In the genomic region with DNA sequence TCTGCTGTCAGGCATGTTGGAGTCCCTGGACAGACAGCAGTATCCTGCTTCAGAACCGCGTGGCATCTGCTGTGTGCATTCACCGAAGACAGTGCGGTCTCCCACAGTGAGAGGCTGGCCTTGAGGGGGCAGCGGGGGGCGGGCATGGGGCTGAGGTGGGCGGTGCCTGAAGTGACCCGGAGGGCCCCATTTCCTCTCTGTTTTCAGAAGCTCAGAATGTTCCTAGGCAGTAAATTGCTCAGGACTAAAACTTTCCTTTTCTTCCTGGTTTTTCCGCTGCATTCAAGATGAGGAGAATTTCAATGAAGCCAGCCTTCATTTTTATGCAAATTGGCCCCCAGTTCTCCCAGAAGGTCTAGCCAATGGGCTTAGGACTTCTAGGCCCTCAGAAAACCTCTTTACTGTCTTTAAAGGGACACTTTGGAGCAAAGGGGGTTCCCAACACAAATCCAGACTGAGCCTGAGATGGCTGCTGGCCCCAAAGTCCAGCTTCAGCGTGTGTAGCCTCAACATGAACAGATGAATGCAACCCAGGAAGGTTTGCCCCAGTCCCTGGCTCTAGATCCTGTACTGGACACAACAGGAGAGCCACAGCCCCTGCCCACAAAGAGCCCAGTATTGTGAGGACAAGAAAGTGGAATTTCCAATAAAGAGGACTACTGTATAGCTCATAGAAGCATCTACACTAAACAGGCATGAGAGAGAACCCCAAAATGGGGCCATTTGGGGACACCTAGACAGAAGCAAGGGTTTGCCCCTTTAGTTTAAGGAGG, we compare ENCODE assay signal across 8 mouse cellular contexts. TPM values are rescaled to one million over a fixed set of nuclear protein-coding genes. Genes with fewer than 3 reads are reported as not detected.
DNase-seq lines count a peak whose midpoint lies in the region; ATAC-seq and TF ChIP-seq lines count a peak whose summit lies in the region.

A gene (minus strand): TSS at position 266 of the 773 bp plus-strand sequence.

- 15% methylated on average over 10 of the region's 10 CpGs for WGBS in embryonic facial prominence, embryonic 15.5 days
- 4% methylated on average over 10 of the region's 10 CpGs for WGBS in midbrain, embryonic 15.5 days

- no peaks in the 10 kb centered on the region for H3K9me3 ChIP-seq in embryonic facial prominence, embryonic 15.5 days (replicated peaks)
- no peaks in the 10 kb centered on the region for H3K9me3 ChIP-seq in midbrain, embryonic 15.5 days

- no peak within 1 kb of the TSS for H3K9ac ChIP-seq in embryonic facial prominence, embryonic 15.5 days
- H3K9ac ChIP-seq in midbrain, embryonic 15.5 days: no peak within 1 kb of the TSS

- no peaks in the 10 kb centered on the region for H3K27me3 ChIP-seq in embryonic facial prominence, embryonic 15.5 days
- no peaks in the 10 kb centered on the region for H3K27me3 ChIP-seq in midbrain, embryonic 15.5 days (replicated peaks)

- peak; percentile 74 for DNase-seq in ovary, postnatal 36 days (ENCODE audit: low spot score)
- no peak for DNase-seq in ovary, postnatal 10 days (ENCODE audit: low spot score)
- DNase-seq in layer of hippocampus, adult 2 months (ENCODE audit: low spot score in 2 of 2): peak; percentile 36 to 41
- DNase-seq in spleen, postnatal 36 days (ENCODE audit: low spot score in 2 of 2): no peak
- DNase-seq in heart, adult 9 months (ENCODE audit: low spot score in 2 of 2): no peak
- no peak for DNase-seq in urinary bladder, postnatal 14 days (ENCODE audit: low spot score)

- no peak for ATAC-seq in embryonic facial prominence, embryonic 15.5 days (ENCODE audit: insufficient number of reproducible peaks, low FRiP score, low TSS enrichment, low read depth)
- peak; percentile 74 for ATAC-seq in midbrain, embryonic 15.5 days (replicated peaks)

- 0 out of 2 replicates have a peak within 1 kb of the TSS, but pooled peaks have one; percentile 10 for H3K4me2 ChIP-seq in embryonic facial prominence, embryonic 15.5 days (replicated peaks)
- H3K4me2 ChIP-seq in midbrain, embryonic 15.5 days: peak within 1 kb of the TSS; percentile 28

- H3K4me3 ChIP-seq in embryonic facial prominence, embryonic 15.5 days (replicated peaks): no peak within 1 kb of the TSS
- H3K4me3 ChIP-seq in layer of hippocampus, adult 2 months: peak within 1 kb of the TSS; percentile 50
- no peak within 1 kb of the TSS for H3K4me3 ChIP-seq in midbrain, embryonic 15.5 days

- H3K36me3 ChIP-seq in embryonic facial prominence, embryonic 15.5 days: no peaks in the 10 kb centered on the region
- H3K36me3 ChIP-seq in midbrain, embryonic 15.5 days (replicated peaks): no peaks in the 10 kb centered on the region

- TF ChIP-seq CTCF in layer of hippocampus, adult 2 months (conservative IDR thresholded peaks at IDR 0.05): no peak

- H3K27ac ChIP-seq in embryonic facial prominence, embryonic 15.5 days (replicated peaks): no peak within 1 kb of the TSS
- peak within 1 kb of the TSS; percentile 73 for H3K27ac ChIP-seq in layer of hippocampus, adult 2 months
- peak within 1 kb of the TSS; percentile 45; the same call in 1 of the 2 replicates for H3K27ac ChIP-seq in midbrain, embryonic 15.5 days

- peaks cover 9% of the 10 kb centered on the region; the same call in 1 of the 2 replicates for H3K4me1 ChIP-seq in embryonic facial prominence, embryonic 15.5 days
- H3K4me1 ChIP-seq in midbrain, embryonic 15.5 days: peaks cover 8% of the 10 kb centered on the region

RNA-seq across cellular contexts. Expression of the gene that starts here (rescaled TPM):
- polyA plus RNA-seq in embryonic facial prominence, embryonic 15.5 days (2015; fragmentation: Nextera tagmentation; extraction: Ambion mirVana): 9.0 and 11.6 TPM in 2 replicates
- 100 to 1,000 TPM; 106 to 111 TPM for total RNA-seq in layer of hippocampus, adult 2 months (2021)
- 17.9 and 22.6 TPM in 2 replicates for polyA plus RNA-seq in midbrain, embryonic 15.5 days (2015; fragmentation: Nextera tagmentation; extraction: Ambion mirVana)

Comparison
In these comparisons a context has a peak if more than half of its experiments do, and no peak if none do; other contexts are left out.
1. DNase-seq: peak in ovary, postnatal 36 days (single experiment) and layer of hippocampus, adult 2 months (2 of 2); none in ovary, postnatal 10 days (single experiment), spleen, postnatal 36 days (0 of 2), heart, adult 9 months (0 of 2) and urinary bladder, postnatal 14 days (single experiment).